Mouse (Mus musculus): ENCODE data around the gene Slc35d2.

DNA sequence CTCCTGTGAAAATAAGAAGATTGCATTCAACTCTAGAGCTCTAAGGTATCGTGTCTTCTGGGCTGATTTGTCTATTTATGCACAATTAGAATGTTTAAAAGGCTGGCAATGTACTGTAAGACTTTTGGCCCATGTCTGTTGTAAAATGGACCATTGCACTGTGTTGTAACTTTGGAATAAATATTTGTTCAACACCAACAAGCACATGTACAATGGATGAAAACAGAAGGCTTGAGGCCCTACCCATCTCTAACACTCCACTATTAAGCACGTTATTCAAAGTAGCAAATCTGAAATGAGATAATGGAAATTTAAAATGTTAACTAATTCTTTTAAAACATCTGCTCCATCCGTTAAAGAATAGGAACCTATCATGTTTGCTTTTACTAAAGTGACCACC is 22.1 kb downstream of the Slc35d2 start:
- TF ChIP-seq CEBPB (IDR thresholded peaks at IDR 0.05; ENCODE audit: insufficient read depth, poor library complexity, severe bottlenecking): no peak
- TF ChIP-seq MYOG (IDR thresholded peaks at IDR 0.05; ENCODE audit: control insufficient read depth in 1 of 3, insufficient read depth in 1 of 3, insufficient read length in 2 of 3, low read depth in 2 of 3): no peak
- no peak for TF ChIP-seq TCF12 (IDR thresholded peaks at IDR 0.05; ENCODE audit: insufficient read depth, poor library complexity, severe bottlenecking)
- no peak for TF ChIP-seq POLR2A (IDR thresholded peaks at IDR 0.05; ENCODE audit: insufficient read length, low read depth)
- TF ChIP-seq TCF3 (IDR thresholded peaks at IDR 0.05; ENCODE audit: insufficient read length, low read depth): no peak
- TF ChIP-seq POLR2AphosphoS2 (IDR thresholded peaks at IDR 0.05; ENCODE audit: insufficient read length, low read depth): no peak
- no peak for TF ChIP-seq E2F4 (IDR thresholded peaks at IDR 0.05; ENCODE audit: insufficient read depth)
- no peak for TF ChIP-seq MAX (IDR thresholded peaks at IDR 0.05; ENCODE audit: low read depth)
- no peak for TF ChIP-seq MYOD1 (IDR thresholded peaks at IDR 0.05; ENCODE audit: control insufficient read depth in 1 of 3, insufficient read length in 2 of 3, low read depth in 2 of 3)

Measured in myocyte (in vitro differentiated cells).